Mouse (Mus musculus) cortical plate, adult 2 months (tissue): ENCODE measurements around the gene Klhl41. TPM values are rescaled to one million over a fixed set of nuclear protein-coding genes. Genes with fewer than 3 reads are reported as not detected.
"Not testable (repeated sequence)": the region's sequence is repeated elsewhere in the genome, so short reads cannot be mapped to it uniquely, and the experiment has no call there.

ENCODE experiments used
- H3K27ac ChIP-seq: fragments of 200-500 bp; 2 replicates; pipeline ENCODE4 v1.5.1; 2012; ENCODE audit warnings: low read length, control low read depth, inconsistent platforms; ENCODE audit not compliant: insufficient read depth
- H3K4me1 ChIP-seq: fragments of 200-500 bp; 2 replicates; pipeline ENCODE4 v1.6.1; 2011; ENCODE audit warnings: low read length; ENCODE audit not compliant: control insufficient read depth, insufficient read depth
- H3K4me3 ChIP-seq: fragments of 200-500 bp; 2 replicates; pipeline ENCODE4 v1.5.1; 2011; ENCODE audit warnings: mild to moderate bottlenecking, low read length, control low read depth; ENCODE audit not compliant: insufficient read depth
- CTCF ChIP-seq: fragments of 200-500 bp; IDR thresholded peaks from 2 replicates; pipeline ENCODE4 v1.5.1; 2011; ENCODE audit warnings: mild to moderate bottlenecking, control low read depth, low read length; ENCODE audit not compliant: insufficient read depth; ENCODE audit errors: extremely low read depth
- POLR2A ChIP-seq: fragments of 200-500 bp; IDR thresholded peaks from 2 replicates; pipeline ENCODE4 v1.6.1; 2011; ENCODE audit warnings: mild to moderate bottlenecking, low read length, control low read depth; ENCODE audit not compliant: insufficient read depth; ENCODE audit errors: extremely low read depth
- polyA plus RNA-seq: library from polyadenylated mRNA; depleted of rRNA; stranded (reverse); fragments of >200 nt; gene quantifications from 2 replicates; pipeline ENCODE4 v1.2.3, GENCODE M21; 2012

Klhl41 gene
- polyA plus RNA-seq, 1 experiment = 0.46 TPM

DNA sequence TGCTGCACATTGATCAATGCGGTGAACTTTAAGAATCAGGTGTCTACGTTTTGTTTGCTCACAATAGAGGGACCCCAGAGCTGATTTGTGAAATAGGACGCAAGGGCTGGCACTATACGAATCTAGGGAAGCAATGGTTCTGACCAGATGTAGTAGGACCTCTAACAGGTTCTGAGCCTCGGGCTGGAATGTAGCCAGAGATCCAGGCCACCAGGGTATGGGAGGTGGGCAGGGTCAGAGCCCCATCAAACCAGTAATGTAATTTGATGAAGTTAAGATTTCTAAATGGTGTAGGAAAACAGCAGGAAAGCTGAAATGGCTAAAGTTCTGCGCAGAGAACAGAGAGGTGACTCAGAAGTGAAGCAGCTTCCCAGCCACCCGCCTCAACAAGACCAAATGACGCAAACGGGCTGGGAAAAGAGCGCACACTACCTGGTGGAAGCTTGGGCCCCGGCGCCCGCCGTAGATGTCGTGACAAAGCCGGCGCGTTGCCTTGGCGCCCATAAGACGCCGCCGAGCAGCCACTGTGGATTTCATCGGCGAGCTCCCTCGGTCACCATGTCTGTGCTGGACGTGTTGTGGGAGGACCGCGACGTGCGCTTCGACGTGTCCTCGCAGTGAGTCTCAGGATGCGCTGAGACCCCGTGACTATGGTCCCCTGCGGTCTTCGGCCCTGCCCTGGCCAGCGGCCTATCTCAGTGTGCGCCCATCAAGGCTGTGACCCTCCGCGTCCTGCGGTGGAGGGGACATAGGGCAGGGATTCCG is 23.0 kb upstream of the Klhl41 start, which contains the start of gene Bbs5:
TSS of gene Bbs5 (plus strand) at position 446 of the 765 bp plus-strand sequence.
- H3K4me3 ChIP-seq = peak within 1 kb of the TSS; percentile 96
- peak; percentile 80 for TF ChIP-seq POLR2A
- TF ChIP-seq CTCF = no peak
- H3K4me1 ChIP-seq = no peaks in the 10 kb centered on the region
- H3K27ac ChIP-seq = 0 out of 2 replicates have a peak within 1 kb of the TSS, but pooled peaks have one; percentile 7

- no peak for TF ChIP-seq CTCF
- TF ChIP-seq POLR2A = no peak
- H3K27ac ChIP-seq = no peak overlapping the region
- H3K4me3 ChIP-seq = no peak overlapping the region
- no peaks in the 10 kb centered on the region for H3K4me1 ChIP-seq
Observed at GRCm38 (mm10) chr2:69649716-69650115, 20.2 kb upstream of the Klhl41 start.

DNA sequence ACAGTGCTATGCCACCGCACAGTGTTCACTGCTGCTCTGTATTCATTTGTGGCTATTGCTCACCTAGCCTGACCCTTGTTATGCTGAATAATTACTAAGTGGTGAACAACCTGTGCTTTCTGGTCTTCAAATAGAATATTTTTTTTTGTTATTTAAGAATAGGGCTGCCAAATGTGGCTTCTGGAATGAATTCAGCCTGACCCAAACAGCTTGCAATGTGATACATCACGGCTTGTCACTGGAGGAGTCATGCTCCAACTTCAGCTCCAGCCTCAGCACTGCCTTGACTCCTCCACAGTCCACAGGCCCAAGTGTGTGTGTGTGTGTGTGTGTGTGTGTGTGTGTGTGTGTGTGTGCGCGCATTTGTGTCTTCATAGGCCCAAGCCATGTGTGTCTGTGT is 10.6 kb upstream of the Klhl41 start:
- TF ChIP-seq POLR2A (no peak), CTCF (no peak)
- H3K4me1 ChIP-seq = no peaks in the 10 kb centered on the region

DNA sequence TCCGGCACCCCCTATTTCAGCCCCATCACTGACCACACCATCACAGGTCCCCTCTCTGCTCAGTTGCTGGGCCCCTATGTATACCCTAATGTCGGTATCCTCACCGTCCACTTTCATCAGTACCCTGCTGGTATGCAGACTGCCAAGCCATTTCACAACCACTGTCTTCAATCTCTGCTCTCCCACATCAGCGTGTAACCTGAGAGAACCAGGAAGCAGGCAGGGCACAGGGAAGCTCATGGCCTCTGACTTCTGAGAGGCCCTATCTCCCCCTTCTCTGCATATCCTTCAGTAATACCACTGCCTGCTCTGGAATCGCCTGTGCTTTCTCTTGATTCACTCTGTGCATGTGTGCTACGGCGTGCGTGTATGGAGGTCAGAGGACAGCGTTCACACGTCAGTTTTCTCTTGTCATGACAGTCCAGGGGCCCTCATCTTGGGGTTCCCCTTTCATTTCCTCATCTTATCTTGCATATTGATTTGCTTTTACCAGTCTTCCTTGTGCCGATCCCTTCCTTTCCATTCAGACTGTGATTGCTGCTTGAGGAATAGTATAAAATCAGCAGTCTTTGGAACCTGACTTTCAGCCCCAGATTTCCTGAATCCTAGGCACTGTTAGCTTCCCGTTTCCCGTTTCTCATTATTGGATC is 6.0 kb upstream of the Klhl41 start:
- no peak for TF ChIP-seq CTCF
- Histone ChIP-seq H3K27ac (no peak overlapping the region), H3K4me3 (no peak overlapping the region), H3K4me1 (no peaks in the 10 kb centered on the region)

More for the DNA sequence above, 10.6 kb upstream of the Klhl41 start:
- H3K4me3 ChIP-seq = no peak overlapping the region
- H3K27ac ChIP-seq = no peak overlapping the region

- Histone ChIP-seq H3K4me3 (no peak overlapping the region), H3K4me1 (no peaks in the 10 kb centered on the region; the same call in 1 of the 2 replicates), H3K27ac (no peak overlapping the region)
- no peak for TF ChIP-seq POLR2A
- TF ChIP-seq CTCF = no peak
Observed at GRCm38 (mm10) chr2:69667656-69668055, 2.3 kb upstream of the Klhl41 start.

GRCm38 (mm10) chr2:69668414-69668813 is 1.5 kb upstream of the Klhl41 start:
- Histone ChIP-seq H3K4me1 (no peaks in the 10 kb centered on the region; the same call in 1 of the 2 replicates), H3K4me3 (no peak overlapping the region), H3K27ac (no peak overlapping the region)
- TF ChIP-seq POLR2A (no peak), CTCF (no peak)

- Histone ChIP-seq H3K4me1 (no peaks in the 10 kb centered on the region; the same call in 1 of the 2 replicates), H3K4me3 (no peak overlapping the region), H3K27ac (no peak overlapping the region)
- TF ChIP-seq CTCF = no peak
- TF ChIP-seq POLR2A = no peak
Observed at GRCm38 (mm10) chr2:69673723-69674122, 3.8 kb downstream of the Klhl41 start.

- no peaks in the 10 kb centered on the region for H3K4me1 ChIP-seq
- no peak for TF ChIP-seq CTCF
- TF ChIP-seq POLR2A = no peak
- H3K4me3 ChIP-seq = no peak overlapping the region
- no peak overlapping the region for H3K27ac ChIP-seq
Observed at GRCm38 (mm10) chr2:69675266-69675665, 5.3 kb downstream of the Klhl41 start.

GRCm38 (mm10) chr2:69676713-69677112 is 6.8 kb downstream of the Klhl41 start:
- no peak overlapping the region for H3K27ac ChIP-seq
- H3K4me3 ChIP-seq = no peak overlapping the region
- TF ChIP-seq POLR2A (no peak), CTCF (0 out of 2 replicates have a peak, but pooled peaks have one; percentile 9)
- H3K4me1 ChIP-seq = no peaks in the 10 kb centered on the region

DNA sequence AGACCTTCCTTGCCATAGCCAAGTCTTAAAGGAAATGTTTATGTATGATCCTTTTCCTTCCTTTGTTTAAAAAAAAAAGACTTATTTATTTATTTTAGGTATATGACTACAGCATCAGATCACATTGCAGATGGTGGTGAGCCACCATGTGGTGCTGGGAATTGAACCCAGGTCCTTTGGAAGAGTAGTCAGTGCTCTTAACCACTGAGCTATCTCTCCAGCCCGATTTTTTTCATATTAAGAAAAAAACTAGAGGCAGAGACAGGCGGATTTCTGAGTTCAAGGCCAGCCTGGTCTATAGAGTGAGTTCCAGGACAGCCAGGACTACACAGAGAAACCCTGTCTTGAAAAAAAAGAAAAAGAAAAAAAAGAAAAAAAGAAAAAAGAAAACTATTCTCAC is 7.3 kb downstream of the Klhl41 start:
- not testable (repeated sequence) for H3K4me3 ChIP-seq, H3K4me1 ChIP-seq, H3K27ac ChIP-seq
